Comparison of ENCODE assay signal across 9 mouse cellular contexts in the genomic region with DNA sequence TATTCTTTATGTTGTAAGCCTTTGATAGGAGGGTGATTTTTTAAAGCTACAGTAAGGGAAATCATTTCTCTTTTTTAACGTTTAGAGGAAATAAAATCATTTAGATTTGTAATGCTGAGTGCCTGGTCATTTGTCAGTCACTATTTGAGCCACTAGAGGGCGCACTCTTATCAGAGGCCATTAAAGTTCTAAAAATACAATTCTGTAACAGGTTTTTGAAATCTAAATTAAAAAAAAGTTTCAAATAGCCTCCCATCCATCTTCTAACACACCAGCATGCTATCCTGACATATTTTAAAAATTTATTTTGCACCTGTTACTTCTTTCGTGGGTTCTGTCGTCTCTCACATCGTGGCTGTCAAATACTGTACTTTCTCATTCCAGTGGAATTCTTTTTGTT. TPM values are rescaled to one million over a fixed set of nuclear protein-coding genes. Genes with fewer than 3 reads are reported as not detected.
DNase-seq lines count a peak whose midpoint lies in the region; ATAC-seq and TF ChIP-seq lines count a peak whose summit lies in the region.
"Had no signal": no experiment of that assay in that cellular context is flagged by ENCODE, and none has a peak within 500 bp of the region (broad histone marks: within the 10 kb centered on the region; RNA-seq: fewer than 3 reads in every experiment).

No protein-coding gene starts in this region.

- no peaks in the 10 kb centered on the region for H3K9me3 ChIP-seq in heart, embryonic 14.5 days (ENCODE audit: control insufficient read depth, low read length)
- H3K9me3 ChIP-seq in heart, embryonic 12.5 days (replicated peaks): no peaks in the 10 kb centered on the region
- H3K9me3 ChIP-seq in lung, postnatal 0 days (ENCODE audit: low read length): no peaks in the 10 kb centered on the region

- no peak for TF ChIP-seq EP300 in lung, postnatal 0 days (IDR thresholded peaks at IDR 0.05)

- 37% methylated on average over 5 of the region's 5 CpGs for WGBS in heart, embryonic 14.5 days
- 46% methylated on average over 5 of the region's 5 CpGs for WGBS in heart, embryonic 12.5 days
- 38% methylated on average over 5 of the region's 5 CpGs for WGBS in lung, postnatal 0 days

- H3K4me1 ChIP-seq in heart, embryonic 14.5 days (ENCODE audit: control insufficient read depth in 2 of 2, insufficient read depth in 2 of 2, low read length in 2 of 2): no peaks in the 10 kb centered on the region
- no peaks in the 10 kb centered on the region for H3K4me1 ChIP-seq in heart, embryonic 12.5 days (replicated peaks)
- H3K4me1 ChIP-seq in lung, postnatal 0 days (ENCODE audit: insufficient read depth, low read depth, low read length): no peaks in the 10 kb centered on the region

- peak; percentile 64 for TF ChIP-seq CTCF in lung, postnatal 0 days (IDR thresholded peaks at IDR 0.05)

- H3K36me3 ChIP-seq in heart, embryonic 14.5 days (ENCODE audit: control insufficient read depth, insufficient read depth, low read length): no peaks in the 10 kb centered on the region
- H3K36me3 ChIP-seq in heart, embryonic 12.5 days: no peaks in the 10 kb centered on the region
- no peaks in the 10 kb centered on the region for H3K36me3 ChIP-seq in lung, postnatal 0 days (ENCODE audit: insufficient read depth, low read length)

- DNase-seq in right cerebral cortex, adult 2 months (ENCODE audit: low spot score in 2 of 2): peak; percentile 11 to 22
- DNase-seq in right cerebral cortex, postnatal 36 days (ENCODE audit: low spot score in 2 of 2): no peak
- DNase-seq in c-Kit-positive CD71-negative TER-119-negative erythroid progenitor cells, embryonic 14.5 days (ENCODE audit: low read depth): peak; percentile 4
- DNase-seq in lung, postnatal 0 days (ENCODE audit: low spot score): peak; percentile 12

- H3K27ac ChIP-seq in heart, embryonic 14.5 days (replicated peaks in 1 of 2; ENCODE audit: control insufficient read depth in 1 of 2, insufficient read depth in 1 of 2, low read depth in 2 of 2, low read length in 2 of 2): no peak overlapping the region
- H3K27ac ChIP-seq in heart, embryonic 12.5 days (ENCODE audit: poor library complexity, severe bottlenecking): no peak overlapping the region
- no peak overlapping the region for H3K27ac ChIP-seq in lung, postnatal 0 days (ENCODE audit: low read length)

- H3K4me2 ChIP-seq in heart, embryonic 14.5 days (ENCODE audit: low read length): 0 out of 2 replicates have a peak overlapping the region, but pooled peaks have one; percentile 16
- H3K4me2 ChIP-seq in heart, embryonic 12.5 days: no peak overlapping the region
- H3K4me2 ChIP-seq in lung, postnatal 0 days (replicated peaks; ENCODE audit: low read depth, low read length): no peak overlapping the region

- no peak for ATAC-seq in heart, embryonic 14.5 days (ENCODE audit: insufficient number of reproducible peaks, insufficient read depth, low FRiP score, low read depth)
- ATAC-seq in heart, embryonic 12.5 days (ENCODE audit: insufficient number of reproducible peaks, low FRiP score): no peak
- ATAC-seq in lung, postnatal 0 days: no peak
- ATAC-seq in megakaryocyte-erythroid progenitor cell, adult 5-6 weeks (replicated peaks; ENCODE audit: low FRiP score, low TSS enrichment, poor library complexity, severe bottlenecking): no peak

- H3K27me3 ChIP-seq in heart, embryonic 14.5 days (ENCODE audit: control insufficient read depth, insufficient read depth, low read length): no peaks in the 10 kb centered on the region
- H3K27me3 ChIP-seq in heart, embryonic 12.5 days (replicated peaks): no peaks in the 10 kb centered on the region
- no peaks in the 10 kb centered on the region for H3K27me3 ChIP-seq in lung, postnatal 0 days (replicated peaks; ENCODE audit: insufficient read depth, low read length)

- no peak overlapping the region for H3K9ac ChIP-seq in heart, embryonic 14.5 days (ENCODE audit: low read length)
- H3K9ac ChIP-seq in heart, embryonic 12.5 days: no peak overlapping the region
- no peak overlapping the region for H3K9ac ChIP-seq in lung, postnatal 0 days (replicated peaks; ENCODE audit: low read depth)

- H3K4me3 ChIP-seq in heart, embryonic 14.5 days (ENCODE audit: control insufficient read depth in 1 of 2, insufficient read depth in 1 of 2, low read depth in 1 of 2, low read length in 2 of 2): no peak overlapping the region
- H3K4me3 ChIP-seq in heart, embryonic 12.5 days: no peak overlapping the region
- no peak overlapping the region for H3K4me3 ChIP-seq in lung, postnatal 0 days (ENCODE audit: low read depth, low read length)

RNA-seq across cellular contexts. Expression of a gene that starts 22.0 kb away (rescaled TPM):
- polyA plus RNA-seq in heart, embryonic 14.5 days (2014; fragmentation: Nextera tagmentation; extraction: Ambion mirVana): not detected in 2 replicates
- not detected in 2 replicates for polyA plus RNA-seq in heart, embryonic 12.5 days (2016; fragmentation: Nextera tagmentation; extraction: Ambion mirVana)
- not detected in 2 replicates for polyA plus RNA-seq in lung, postnatal 0 days (2015; fragmentation: Nextera tagmentation; extraction: Ambion mirVana)
- 0.33 TPM in 1 of 2 replicates, not detected in the other for total RNA-seq in megakaryocyte-erythroid progenitor cell, adult 5-6 weeks (2014; fragmentation: Nextera tagmentation)
- not detected in 2 replicates for total RNA-seq in megakaryocyte-erythroid progenitor cell, adult 5-6 weeks (2017)
- polyA plus RNA-seq: large intestine, adult 2 months; neural tube, embryonic 11.5 days had no signal

Comparison
In these comparisons a context has a peak if more than half of its experiments do, and no peak if none do; other contexts are left out.
1. DNase-seq: peak in right cerebral cortex, adult 2 months (2 of 2), c-Kit-positive CD71-negative TER-119-negative erythroid progenitor cells, embryonic 14.5 days (single experiment) and lung, postnatal 0 days (single experiment); none in right cerebral cortex, postnatal 36 days (0 of 2).